Mouse (Mus musculus): ENCODE measurements at regions not wholly inside any gene's neighbourhood (a gene's known extent, or its start where the extent isn't known, plus 50 kb on each side); places are given as distances from the start of the nearest gene placed in this dataset.

- Histone ChIP-seq H3K4me3 (ENCODE audit: low read depth, low read length) (no peak overlapping the region), H3K27ac (ENCODE audit: low read depth) (no peak overlapping the region), H3K27me3 (ENCODE audit: insufficient read depth, low read length) (no peaks in the 10 kb centered on the region), H3K4me1 (ENCODE audit: insufficient read depth) (no peaks in the 10 kb centered on the region), H3K9me3 (ENCODE audit: low read depth, low read length) (no peaks in the 10 kb centered on the region), H3K4me2 (no peak overlapping the region), H3K36me3 (ENCODE audit: insufficient read depth) (no peaks in the 10 kb centered on the region), H3K9ac (no peak overlapping the region)
- DNase-seq (peak; percentile 57), ATAC-seq (ENCODE audit: insufficient read depth) (peak; percentile 62; the same call in 1 of the 2 replicates)
- WGBS: 39% methylated on average over 9 of the region's 9 CpGs
- no peak for TF ChIP-seq CTCF (IDR thresholded peaks at IDR 0.05; ENCODE audit: low read depth)
Measured at GRCm38 (mm10) chr15:90082175-90082951, 141.7 kb upstream of the Alg10b start.

GRCm38 (mm10) chr15:90109445-90109988 lies 114.6 kb upstream of the Alg10b start:
- H3K9ac ChIP-seq: no peak overlapping the region
- no peak for TF ChIP-seq CTCF (IDR thresholded peaks at IDR 0.05; ENCODE audit: low read depth)
- H3K4me3 ChIP-seq (ENCODE audit: low read depth, low read length): no peak overlapping the region
- H3K27me3 ChIP-seq (ENCODE audit: insufficient read depth, low read length): no peaks in the 10 kb centered on the region
- DNase-seq (peak; percentile 16), ATAC-seq (ENCODE audit: insufficient read depth) (no peak; the same call in 1 of the 2 replicates)
- no peak overlapping the region for H3K4me2 ChIP-seq
- no peak overlapping the region for H3K27ac ChIP-seq (ENCODE audit: low read depth)
- WGBS: 67% methylated on average over 3 of the region's 3 CpGs
- no peaks in the 10 kb centered on the region for H3K9me3 ChIP-seq (ENCODE audit: low read depth, low read length)
- no peaks in the 10 kb centered on the region for H3K36me3 ChIP-seq (ENCODE audit: insufficient read depth)
- no peaks in the 10 kb centered on the region for H3K4me1 ChIP-seq (ENCODE audit: insufficient read depth)

GRCm38 (mm10) chr15:90113611-90114010 lies 110.5 kb upstream of the Alg10b start:
- H3K36me3 ChIP-seq (ENCODE audit: insufficient read depth): no peaks in the 10 kb centered on the region
- H3K27me3 ChIP-seq (ENCODE audit: insufficient read depth, low read length): no peaks in the 10 kb centered on the region
- no peak for ATAC-seq (ENCODE audit: insufficient read depth)
- no peak for TF ChIP-seq CTCF (IDR thresholded peaks at IDR 0.05; ENCODE audit: low read depth)
- H3K9ac ChIP-seq: no peak overlapping the region
- H3K27ac ChIP-seq (ENCODE audit: low read depth): no peak overlapping the region
- 59% methylated on average over 3 of the region's 3 CpGs for WGBS
- H3K4me2 ChIP-seq: no peak overlapping the region
- H3K9me3 ChIP-seq (ENCODE audit: low read depth, low read length): no peaks in the 10 kb centered on the region
- no peaks in the 10 kb centered on the region for H3K4me1 ChIP-seq (ENCODE audit: insufficient read depth)
- no peak overlapping the region for H3K4me3 ChIP-seq (ENCODE audit: low read depth, low read length)
- no peak for DNase-seq

- Histone ChIP-seq H3K27me3 (ENCODE audit: insufficient read depth, low read length) (no peaks in the 10 kb centered on the region), H3K9me3 (ENCODE audit: low read depth, low read length) (no peaks in the 10 kb centered on the region), H3K27ac (ENCODE audit: low read depth) (no peak overlapping the region), H3K9ac (no peak overlapping the region), H3K36me3 (ENCODE audit: insufficient read depth) (no peaks in the 10 kb centered on the region), H3K4me1 (ENCODE audit: insufficient read depth) (no peaks in the 10 kb centered on the region), H3K4me2 (no peak overlapping the region), H3K4me3 (ENCODE audit: low read depth, low read length) (no peak overlapping the region)
- no peak for ATAC-seq (ENCODE audit: insufficient read depth)
- DNase-seq: no peak
- TF ChIP-seq CTCF (IDR thresholded peaks at IDR 0.05; ENCODE audit: low read depth): no peak
- 50% methylated on average over 3 of the region's 3 CpGs for WGBS
Measured at GRCm38 (mm10) chr15:90119747-90120146, 104.4 kb upstream of the Alg10b start.

- Histone ChIP-seq H3K27me3 (ENCODE audit: insufficient read depth, low read length) (no peaks in the 10 kb centered on the region), H3K9ac (no peak overlapping the region), H3K4me3 (ENCODE audit: low read depth, low read length) (no peak overlapping the region), H3K4me2 (no peak overlapping the region), H3K4me1 (ENCODE audit: insufficient read depth) (no peaks in the 10 kb centered on the region), H3K36me3 (ENCODE audit: insufficient read depth) (no peaks in the 10 kb centered on the region), H3K9me3 (ENCODE audit: low read depth, low read length) (no peaks in the 10 kb centered on the region), H3K27ac (ENCODE audit: low read depth) (no peak overlapping the region)
- no peak for DNase-seq
- 82% methylated on average over 8 of the region's 8 CpGs for WGBS
- no peak for ATAC-seq (ENCODE audit: insufficient read depth)
- no peak for TF ChIP-seq CTCF (IDR thresholded peaks at IDR 0.05; ENCODE audit: low read depth)
Measured at GRCm38 (mm10) chr15:90123999-90124398, 100.1 kb upstream of the Alg10b start.

GRCm38 (mm10) chr15:90125146-90125545 lies 99.0 kb upstream of the Alg10b start:
- TF ChIP-seq CTCF (IDR thresholded peaks at IDR 0.05; ENCODE audit: low read depth): no peak
- Histone ChIP-seq H3K27me3 (ENCODE audit: insufficient read depth, low read length) (no peaks in the 10 kb centered on the region), H3K9ac (no peak overlapping the region), H3K36me3 (ENCODE audit: insufficient read depth) (no peaks in the 10 kb centered on the region), H3K27ac (ENCODE audit: low read depth) (no peak overlapping the region), H3K9me3 (ENCODE audit: low read depth, low read length) (no peaks in the 10 kb centered on the region), H3K4me2 (no peak overlapping the region), H3K4me1 (ENCODE audit: insufficient read depth) (no peaks in the 10 kb centered on the region), H3K4me3 (ENCODE audit: low read depth, low read length) (no peak overlapping the region)
- DNase-seq (no peak), ATAC-seq (ENCODE audit: insufficient read depth) (no peak)
- WGBS: 78% methylated on average over 8 of the region's 8 CpGs

- Histone ChIP-seq H3K36me3 (ENCODE audit: insufficient read depth) (no peaks in the 10 kb centered on the region), H3K27ac (ENCODE audit: low read depth) (no peak overlapping the region), H3K4me3 (ENCODE audit: low read depth, low read length) (no peak overlapping the region), H3K4me2 (no peak overlapping the region), H3K9me3 (ENCODE audit: low read depth, low read length) (no peaks in the 10 kb centered on the region), H3K4me1 (ENCODE audit: insufficient read depth) (no peaks in the 10 kb centered on the region), H3K27me3 (ENCODE audit: insufficient read depth, low read length) (no peaks in the 10 kb centered on the region), H3K9ac (no peak overlapping the region)
- no peak for ATAC-seq (ENCODE audit: insufficient read depth)
- DNase-seq: no peak
- 78% methylated on average over 5 of the region's 5 CpGs for WGBS
- no peak for TF ChIP-seq CTCF (IDR thresholded peaks at IDR 0.05; ENCODE audit: low read depth)
Measured at GRCm38 (mm10) chr15:90131777-90132176, 92.3 kb upstream of the Alg10b start.
